Mouse (Mus musculus) cerebellum, postnatal 25 days (tissue): ENCODE data around the gene Ncor2.

Experiments used
- DNase-seq, 2 experiments: peaks; one replicate each; pipeline ENCODE4 v3.0.0; 2021; ENCODE audit warnings: mixed read lengths in 2 of 2

The Ncor2 gene

DNA sequence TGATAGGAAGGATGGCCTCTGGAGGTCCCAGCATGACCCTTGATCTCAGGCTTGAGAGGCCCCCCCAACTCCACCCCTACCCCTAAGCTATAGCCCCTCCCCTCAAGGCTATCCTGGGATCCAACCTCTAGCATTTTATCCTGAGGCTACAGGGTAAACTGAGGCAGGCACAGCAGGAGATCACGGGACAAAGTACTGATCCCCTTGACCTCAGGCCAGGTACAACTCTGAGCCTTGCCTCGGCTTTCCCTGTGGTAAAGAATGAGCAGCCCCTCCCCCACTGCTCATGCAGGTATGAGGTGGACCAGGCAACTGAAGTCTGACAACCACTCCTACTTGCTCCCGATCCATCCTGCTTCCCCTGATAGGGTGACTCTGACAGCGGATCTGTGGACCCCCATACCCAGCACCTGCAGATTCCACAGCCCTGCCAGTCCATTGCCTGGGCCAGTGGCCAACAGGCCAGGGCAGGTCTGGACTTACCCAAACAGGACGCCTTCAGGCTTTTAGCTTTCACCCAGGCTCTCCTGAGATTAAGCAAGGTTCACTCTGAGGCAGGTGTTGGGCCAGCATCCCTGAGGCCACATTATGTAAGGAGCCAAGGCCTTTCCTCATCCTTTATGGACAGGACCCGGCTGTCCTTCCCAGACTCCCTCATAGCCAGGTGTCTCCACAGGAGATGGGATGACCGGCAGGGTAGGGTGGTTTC lies 11.2 kb upstream of the Ncor2 start:
- peak in 1 of 2 experiments; percentile 41 for DNase-seq

DNA sequence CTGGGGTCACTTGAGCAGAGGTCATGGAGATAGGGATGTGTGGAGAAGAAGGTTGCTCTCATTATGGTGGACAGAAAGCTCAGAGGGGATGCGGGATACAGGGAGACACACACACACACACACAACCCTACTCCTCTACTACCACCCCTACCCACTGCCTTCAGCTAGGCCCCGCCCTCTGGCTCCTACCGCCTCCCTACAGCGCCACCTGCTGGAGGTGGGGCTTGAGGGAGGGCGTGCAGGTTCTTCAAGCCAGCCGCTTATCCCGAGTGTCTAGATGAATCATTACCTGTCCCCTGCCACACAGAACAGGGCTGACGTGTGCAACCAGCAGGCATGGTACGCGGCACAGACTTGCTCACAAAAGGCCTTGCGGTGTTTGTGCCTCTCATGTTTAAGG lies 10.6 kb upstream of the Ncor2 start:
- peak; percentile 75 to 89 for DNase-seq

DNA sequence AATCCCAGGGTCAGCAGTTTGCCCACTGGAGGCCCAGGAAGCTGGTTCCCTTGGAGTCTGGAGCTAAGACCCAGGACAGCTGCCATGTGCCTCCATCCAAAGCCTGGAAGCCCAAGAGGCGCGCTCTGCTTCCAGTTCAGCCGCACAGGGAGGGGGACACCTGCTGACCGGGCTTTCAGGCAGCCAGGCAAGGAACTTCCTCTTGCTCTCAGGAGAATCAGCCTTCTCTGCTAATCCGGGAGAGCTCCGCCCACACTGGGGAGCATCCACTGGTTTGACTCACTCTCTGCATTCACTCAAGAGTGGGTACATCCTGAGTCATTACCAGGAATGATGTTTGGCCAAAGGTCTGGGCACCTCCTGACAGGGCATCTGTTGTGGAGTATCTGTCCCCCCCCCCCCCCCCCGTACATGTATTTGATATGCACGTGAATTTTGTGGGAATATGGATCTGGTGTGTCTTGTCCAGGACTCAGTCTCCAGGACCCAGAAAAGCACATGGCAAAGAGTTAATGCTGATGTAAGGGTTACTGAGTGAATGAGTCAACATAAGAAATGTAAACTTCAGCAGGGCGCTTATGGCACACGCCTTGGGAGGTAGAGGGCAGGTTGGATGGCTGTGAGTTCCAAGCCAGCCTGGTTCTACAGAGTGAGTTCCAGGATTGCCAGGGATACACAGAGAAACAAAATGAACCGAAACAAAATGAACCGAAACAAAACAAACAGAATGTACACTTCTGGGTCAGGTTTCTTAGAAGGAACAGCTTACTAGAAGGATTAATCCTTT lies 10.0 kb upstream of the Ncor2 start:
- peak in 1 of 2 experiments; percentile 54 for DNase-seq

DNA sequence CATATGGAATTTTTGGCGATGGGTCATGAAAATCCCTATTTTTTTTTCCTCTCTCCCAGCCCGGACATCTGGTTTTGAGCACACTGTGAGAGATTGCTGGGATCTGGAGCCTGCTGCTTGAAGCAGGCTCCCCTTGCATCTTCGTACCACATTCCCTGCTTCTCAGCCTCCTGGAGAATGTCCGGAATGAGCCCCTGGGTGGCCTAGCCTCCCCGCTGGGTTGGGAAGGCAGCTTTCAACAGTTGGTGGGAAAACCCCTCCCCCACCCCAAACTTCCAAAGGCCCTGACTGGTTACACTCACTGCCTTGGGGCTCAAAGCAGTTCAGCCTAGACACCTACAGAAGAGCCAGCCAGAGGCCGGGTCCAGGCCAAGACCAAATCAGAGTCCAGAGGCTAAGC lies 5.8 kb upstream of the Ncor2 start:
- peak in 1 of 2 experiments; percentile 28 for DNase-seq

DNA sequence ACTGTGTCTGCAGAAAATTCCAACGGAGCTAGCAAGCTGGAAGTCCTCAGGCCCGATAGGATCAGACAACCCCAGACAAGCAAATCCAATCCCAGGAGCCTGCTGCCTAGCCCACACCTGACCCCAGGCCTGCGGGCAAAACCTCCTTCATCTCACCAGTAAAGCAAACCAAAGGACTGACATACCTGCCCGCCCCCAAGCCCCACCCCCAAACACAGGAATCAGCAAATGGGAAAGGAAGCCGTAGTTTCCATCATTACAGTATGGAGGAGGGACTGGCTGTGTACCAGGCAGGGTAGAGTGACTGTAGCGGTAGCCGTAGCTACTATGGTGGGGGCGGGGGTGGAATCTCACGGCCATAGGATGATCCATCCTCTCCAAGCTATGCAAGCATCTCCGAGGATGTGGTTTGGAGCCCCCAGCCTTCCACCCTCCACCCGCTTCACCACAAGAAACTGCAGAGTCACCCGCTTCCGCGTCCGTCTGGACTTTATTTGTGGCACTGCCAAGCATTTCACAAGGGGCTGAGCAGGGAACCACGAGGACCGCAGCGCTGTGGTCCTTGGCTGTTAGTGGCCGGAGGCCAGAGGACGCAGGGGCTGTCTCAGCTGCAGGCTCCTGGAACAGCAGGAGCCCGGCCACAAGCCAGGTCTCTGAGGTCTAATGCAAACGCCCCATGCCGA lies 4.4 kb upstream of the Ncor2 start:
- DNase-seq = peak in 1 of 2 experiments; percentile 52

DNA sequence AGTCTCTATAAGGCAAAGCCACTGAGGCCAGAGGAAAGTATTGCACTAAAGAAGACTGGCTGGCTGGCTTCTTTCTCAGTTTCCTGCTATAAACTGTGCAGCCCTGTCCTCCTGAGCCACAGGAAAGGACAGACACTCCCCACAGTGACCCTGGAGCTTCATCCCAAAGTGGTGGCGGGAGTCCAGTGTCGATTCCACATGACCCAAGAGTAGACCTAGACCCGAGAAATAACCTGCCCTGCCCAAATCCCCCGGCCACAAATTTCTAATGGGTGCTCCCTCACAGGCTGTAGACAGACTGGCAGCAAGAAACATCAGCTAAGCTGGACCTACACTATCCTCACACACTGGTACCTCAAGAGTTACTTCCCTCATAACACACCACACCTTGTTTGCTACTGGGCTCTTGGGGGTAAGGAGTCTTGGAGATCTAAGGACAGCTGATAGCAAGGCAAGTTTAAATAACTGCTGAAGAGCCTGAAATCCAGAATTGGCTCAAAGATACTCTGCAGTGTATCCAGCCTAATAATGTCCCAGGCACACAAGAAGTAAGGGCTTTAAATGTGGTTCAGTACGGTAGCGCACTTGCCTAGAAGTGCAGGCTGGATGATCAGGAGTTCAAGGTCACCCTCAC lies 1.7 kb upstream of the Ncor2 start:
- peak in 1 of 2 experiments; percentile 25 for DNase-seq

DNA sequence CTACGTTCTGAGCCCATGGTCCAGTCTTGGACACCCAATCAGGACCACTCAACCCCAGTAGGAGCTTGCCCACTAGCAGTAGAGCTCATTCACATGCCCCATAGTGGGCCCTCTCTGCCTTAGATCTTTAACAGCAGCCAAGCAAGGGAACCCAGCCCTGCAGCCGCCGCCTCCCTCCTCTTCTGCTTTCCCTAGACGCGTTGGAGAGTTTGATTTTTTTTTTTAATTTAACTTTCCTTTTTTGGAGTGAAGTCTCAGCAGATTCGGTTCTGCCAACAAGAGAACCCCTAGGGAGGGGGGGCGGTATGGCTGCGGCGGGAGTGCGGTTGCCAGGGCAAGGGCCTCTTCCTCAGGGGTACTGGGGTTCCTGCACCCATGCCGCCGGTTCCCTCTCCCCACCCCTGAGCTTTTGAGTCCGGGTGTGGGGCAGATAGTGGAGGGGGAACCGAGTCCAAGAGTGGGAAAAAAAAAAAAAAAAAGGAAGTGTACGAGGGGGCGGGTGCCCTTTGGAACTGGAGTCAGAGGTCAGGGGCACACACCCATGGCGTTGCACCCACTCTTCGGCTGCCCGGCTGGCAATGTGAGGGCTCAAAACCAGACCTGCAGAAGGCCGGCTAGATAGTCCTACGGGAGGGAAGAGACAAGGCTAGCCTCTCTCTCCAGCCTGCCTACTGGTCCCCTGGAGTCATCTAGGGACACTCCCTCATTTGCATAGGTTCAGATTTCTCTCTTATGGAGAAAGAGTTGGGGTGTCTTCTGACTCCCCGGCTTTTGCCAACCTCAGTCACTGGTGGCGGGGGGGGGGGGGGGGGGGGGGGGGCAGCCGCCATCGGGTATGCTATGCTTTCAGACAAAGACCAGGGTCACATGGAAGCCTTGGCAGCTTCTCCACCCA lies 963 bp upstream of the Ncor2 start:
- DNase-seq = peak in 1 of 2 experiments; percentile 59

DNA sequence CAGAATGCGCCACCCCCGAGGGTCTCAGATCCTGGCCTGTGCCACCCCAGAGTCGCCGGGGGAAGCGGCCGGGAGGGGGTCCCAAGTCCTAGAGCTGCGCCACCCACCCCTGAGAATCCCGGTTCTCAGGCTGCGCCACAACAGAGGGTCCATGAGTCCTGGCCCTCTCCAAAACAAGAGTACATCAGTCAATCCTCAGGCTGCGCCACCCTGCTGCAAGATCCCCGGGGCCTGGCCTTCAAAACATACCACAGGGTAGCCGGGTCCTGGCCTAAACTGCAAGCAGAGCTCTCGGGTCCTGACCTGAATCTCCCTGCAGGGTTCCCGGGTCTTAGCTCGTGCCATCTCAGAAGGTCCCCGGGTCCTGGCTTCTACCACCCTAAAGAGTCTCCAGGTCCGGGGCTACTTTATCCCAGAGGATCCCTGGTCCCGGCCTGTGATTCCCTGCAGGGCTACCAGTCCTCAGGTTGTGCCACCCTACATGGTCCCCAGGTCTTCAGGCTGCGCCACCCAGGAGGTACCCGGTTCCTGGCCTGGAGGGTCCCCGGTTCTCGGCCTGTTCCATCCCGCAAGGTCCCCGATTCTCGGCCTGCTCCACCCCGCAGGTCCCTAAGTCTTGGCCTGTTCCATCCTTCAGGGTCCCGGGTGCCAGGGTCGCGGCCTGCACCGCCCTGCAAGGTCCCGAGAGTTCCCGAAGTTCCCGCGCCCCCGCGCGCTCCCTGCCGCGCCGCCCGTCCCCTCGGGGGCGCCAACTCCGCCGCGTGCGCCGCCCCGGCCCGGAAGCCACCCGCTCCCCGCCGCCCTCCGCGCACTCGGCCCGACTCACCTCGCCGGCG lies 630 bp downstream of the Ncor2 start:
- DNase-seq = peak; percentile 79 to 80

DNA sequence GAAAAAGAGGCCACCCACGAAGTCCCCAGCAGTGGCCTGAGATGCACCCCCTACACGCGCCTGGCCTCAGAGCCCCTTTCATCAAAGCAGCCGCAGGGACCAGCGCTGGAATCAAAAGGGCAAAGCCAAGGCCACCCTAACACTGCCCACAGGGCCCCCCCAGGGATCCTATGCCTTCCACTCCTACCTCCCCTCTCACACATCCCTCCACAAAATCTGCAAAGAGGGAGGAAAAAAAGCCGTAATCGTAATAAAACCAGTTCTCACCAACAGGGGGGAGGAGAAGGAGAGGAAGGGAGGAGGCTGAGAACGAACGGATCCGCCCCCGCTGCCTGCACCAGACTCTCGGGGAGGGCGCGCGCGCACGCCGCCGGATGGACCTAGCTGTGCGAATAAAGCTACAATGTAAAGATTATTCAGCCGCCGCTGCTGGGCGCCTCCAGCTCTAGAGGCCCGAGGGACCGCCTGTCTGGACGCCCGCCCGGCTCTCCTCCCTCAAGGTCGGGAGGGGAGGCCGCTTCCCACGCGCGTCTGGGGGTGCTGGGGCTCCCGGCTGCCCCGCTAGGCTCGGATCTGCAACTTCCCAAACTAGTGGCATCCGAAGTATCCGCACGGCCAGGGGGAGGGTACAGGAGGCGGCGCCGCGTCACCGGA lies 1.4 kb downstream of the Ncor2 start:
- peak; percentile 80 to 87 for DNase-seq

DNA sequence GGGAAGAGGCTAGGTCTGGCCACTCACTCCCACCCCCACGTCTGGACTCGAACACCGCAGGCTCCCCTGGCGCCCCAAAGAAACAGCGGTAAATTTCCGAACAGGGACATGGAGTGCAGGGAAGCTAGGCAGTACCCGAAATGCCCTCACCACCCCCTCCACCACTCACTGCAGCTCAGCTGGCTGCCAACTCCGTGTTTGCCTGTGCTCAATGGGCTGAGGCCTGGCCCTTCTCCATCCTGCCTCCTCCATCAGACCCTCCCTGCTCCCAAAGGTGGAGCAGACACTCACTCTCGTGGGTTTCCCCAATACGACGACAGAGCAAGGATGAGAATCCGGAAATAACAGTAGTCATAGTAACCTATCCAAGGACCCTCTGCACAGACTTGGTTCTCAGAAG lies 2.2 kb downstream of the Ncor2 start:
- peak; percentile 61 to 69 for DNase-seq

DNA sequence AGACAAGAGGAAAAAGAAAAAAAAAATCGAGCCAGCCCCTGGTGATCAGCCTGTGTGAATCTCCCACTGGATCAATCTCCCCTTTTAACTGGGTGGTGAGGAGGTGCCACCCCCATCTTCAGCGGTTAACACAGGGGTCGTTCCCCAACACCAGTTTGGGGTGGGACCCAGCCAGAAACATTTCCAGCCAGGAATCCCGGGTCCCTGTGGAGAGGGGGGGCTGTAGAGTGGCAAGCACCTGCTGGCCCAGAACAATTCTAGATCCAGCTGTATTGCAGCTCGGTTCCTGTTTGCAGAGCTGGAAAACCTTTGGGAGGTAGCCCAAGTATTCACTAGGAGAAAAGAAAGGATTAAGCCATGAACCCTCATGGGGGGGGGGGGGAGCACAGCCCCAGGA lies 2.7 kb downstream of the Ncor2 start:
- peak in 1 of 2 experiments; percentile 27 for DNase-seq

DNA sequence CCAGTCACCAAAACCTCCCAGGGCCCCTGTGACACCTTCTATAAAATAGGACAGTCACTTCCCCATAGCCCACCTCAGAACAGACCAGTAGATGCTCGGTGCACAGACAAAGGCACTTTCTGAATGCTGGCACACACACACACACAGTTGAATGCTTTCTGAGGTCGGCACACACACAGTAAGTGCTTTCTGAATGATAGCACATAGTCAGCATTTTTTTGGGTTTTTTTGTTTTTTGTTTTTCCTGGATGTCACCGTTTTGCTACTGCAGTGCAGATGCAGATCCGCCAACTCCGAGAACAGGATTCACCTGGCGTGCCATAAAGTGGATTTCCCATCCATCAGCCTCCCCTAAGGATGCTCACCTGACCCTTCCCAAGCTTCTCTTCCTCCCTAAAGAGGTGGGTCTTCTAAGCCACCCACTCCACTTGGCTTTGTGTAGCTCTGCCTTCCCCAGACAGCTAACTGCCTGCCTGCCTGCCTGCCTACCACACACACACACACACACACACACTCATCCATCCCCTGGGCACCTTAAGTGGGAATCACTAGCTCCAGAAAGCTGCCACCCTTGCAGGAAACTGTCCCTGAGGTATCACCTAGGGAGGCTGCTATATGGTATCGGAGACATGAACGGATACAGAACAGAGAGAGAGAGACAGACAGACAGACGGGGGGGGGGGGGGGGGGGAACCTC lies 3.2 kb downstream of the Ncor2 start:
- DNase-seq = peak in 1 of 2 experiments; percentile 31

DNA sequence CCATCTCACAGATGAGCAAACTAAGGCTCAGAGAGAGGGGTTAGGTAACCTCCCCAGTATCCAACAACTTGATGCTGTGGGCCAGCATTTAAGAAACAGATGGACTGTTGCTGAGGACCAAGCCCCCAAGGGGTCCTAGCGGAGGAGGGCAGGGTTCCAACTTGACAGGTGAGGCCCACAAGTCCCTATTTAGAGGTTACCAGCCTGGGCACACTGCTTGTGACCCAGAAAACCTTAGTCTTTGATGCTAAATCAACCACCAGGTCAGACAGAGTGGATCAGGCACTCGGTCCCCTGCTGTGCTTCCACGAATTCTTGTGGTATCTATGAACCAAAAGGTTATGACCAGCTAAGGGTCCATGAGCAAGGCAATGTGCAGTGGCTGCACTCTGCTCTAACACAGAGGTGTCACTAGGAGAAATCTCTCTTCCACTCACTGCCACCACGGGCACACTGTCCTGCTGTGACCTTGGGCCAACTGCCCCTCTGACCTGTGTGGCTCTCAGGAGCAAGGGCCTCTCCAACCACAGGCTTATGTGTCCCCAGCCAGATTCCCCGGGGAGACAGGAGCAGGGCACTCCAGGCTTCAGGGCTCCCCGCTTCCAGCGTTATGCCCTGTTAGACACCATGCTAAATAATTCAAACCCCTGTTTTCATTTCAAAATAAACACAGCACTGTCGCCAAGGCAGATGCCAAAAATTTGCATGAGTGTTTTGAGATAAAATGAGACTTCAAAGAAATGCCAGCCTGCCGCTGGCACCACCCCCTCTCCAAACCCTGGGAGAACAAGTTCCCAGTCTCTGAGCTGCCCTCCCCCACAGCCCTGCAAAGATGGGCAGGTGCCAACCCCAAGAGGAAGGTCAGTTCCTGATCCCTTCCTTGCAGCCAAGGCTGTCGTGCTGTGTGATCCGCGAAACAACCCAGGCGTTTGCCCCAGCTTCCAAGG lies 4.0 kb downstream of the Ncor2 start:
- DNase-seq = peak; percentile 70 to 81

DNA sequence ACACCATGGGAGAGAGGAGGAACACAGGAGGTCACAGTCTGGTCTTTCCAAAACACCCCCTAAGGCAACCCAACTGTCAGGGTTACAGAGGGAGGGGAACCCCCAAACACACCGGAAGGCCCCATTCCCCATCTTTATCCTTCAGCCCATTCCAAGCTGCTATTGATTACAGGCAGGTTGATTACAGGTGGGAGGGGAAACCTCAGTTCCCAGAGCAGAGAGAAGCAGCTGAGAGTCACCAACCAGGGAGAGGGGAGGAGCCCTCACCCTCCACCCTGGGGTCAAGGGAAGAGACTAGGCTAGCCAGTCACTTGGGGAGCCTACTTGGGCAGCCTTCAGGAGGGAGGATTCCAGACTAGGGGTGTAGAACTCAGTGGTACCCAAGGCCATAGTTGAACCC lies 5.2 kb downstream of the Ncor2 start:
- no peak for DNase-seq

DNA sequence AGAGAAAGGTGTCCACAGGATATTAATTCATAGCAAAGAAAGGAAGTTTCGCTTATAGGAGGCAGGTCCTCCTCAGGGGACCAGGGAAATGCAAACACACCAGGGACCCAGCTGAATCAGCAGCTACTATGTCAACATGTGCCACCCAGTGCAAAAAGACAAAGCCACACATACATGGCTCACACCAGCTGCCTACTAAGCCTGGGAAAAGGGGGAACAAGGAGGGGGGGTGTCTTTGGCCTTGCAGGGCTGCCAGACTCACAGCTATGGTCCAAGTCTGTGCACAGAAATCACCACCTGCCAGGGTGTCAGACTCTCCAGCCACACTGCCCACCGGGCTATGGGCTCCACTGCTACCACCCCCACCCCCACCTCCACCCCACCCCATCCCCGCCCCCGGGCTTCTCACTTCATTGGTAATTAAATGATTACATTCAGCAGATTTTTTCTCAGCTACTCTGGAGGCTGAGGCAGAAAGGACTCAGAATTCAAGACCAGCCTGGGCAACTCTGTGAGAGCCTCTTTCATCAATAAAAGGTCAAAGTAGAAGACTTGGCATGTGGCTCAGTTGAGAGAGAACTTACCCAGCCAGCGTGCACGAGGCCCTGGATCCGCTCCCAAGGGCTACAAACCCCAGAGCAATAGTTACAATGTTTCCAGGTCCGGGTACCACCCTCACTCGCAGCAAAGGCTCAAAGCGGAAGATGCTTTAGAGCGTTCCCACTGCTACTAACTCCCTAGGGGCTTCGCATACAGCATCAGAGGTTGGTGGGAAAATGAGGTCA lies 6.0 kb downstream of the Ncor2 start:
- DNase-seq = peak in 1 of 2 experiments; percentile 39

DNA sequence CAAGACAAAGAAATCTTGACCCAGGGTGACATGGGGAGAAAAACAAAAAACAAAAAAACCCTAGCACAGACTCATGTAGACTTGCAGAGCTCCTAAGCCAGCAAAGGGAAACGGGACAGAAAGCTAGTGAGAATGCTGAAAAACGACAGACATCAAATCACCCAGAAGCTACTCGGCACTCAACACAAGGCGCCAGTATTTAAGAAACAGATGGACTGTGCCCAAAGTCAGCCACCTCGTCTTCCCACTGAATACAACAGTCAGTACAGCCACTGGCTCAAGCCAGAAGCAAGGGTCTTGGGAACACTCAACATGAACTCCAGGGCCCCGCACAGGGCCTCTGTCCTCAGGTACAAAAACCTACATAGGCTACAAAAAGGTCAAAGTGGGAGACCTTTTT lies 7.8 kb downstream of the Ncor2 start:
- peak in 1 of 2 experiments; percentile 34 for DNase-seq

DNA sequence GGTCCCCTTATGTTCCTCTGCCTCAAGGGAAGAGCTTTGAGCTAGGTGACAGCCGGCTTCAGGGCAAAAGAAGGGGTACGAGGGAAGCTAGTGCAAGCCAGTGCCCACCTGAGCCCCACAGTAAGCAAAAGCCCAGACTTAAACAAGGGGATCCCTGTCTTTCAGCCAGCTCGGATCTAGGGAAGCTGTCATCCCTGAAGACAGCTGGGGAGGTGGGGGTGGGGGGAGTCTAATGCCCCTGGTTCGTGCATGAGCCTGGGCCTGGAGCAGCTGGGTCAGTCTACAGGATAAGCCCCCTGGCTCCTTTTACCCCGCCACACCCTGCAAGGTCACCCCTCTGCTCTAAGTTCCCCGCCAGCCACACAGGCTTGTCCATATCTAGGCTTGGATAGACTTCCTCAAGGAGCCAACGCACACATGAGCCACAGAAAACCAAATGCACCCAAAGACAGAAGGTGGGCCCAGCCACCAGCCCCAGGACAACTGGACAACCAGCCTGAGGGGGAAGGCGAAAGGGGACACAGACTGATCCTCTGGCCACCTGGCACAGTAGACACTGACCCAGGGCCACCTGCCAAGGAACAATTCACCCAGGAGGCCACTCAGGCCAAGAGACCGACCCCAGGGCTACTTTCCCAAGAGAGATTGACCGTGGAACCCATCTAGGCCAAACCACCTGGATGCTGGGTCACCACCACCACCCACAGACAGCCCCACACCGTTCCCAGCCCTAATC lies 8.7 kb downstream of the Ncor2 start:
- peak in 1 of 2 experiments; percentile 50 for DNase-seq
